Mouse (Mus musculus) granulocyte monocyte progenitor cell, adult 5-6 weeks (primary cell): ENCODE results near the gene Ppp2ca. TPM values are rescaled to one million over a fixed set of nuclear protein-coding genes. Genes with fewer than 3 reads are reported as not detected.
"Not testable (repeated sequence)": the region's sequence is repeated elsewhere in the genome, so short reads cannot be mapped to it uniquely, and the experiment has no call there.

Experiments used
- ATAC-seq: replicated peaks from 2 replicates; pipeline ENCODE4 v1.8.0; 2016; ENCODE audit warnings: mild to moderate bottlenecking, moderate TSS enrichment, inconsistent platforms; ENCODE audit not compliant: poor library complexity, severe bottlenecking
- total RNA-seq, 2 experiments: library from RNA; stranded (forward) in 1 of 2; stranded (reverse) in 1 of 2; fragments of 200-712, 200-1000 nt in 1 of 2; fragments of >200 nt in 1 of 2; fragmentation: Nextera tagmentation in 1 of 2; gene quantifications; 2 replicates each; pipeline ENCODE4 v1.2.3; 2014 to 2017

The Ppp2ca gene
- total RNA-seq, 2 experiments from 2014 or later, result 63.9 to 96.3 TPM

DNA sequence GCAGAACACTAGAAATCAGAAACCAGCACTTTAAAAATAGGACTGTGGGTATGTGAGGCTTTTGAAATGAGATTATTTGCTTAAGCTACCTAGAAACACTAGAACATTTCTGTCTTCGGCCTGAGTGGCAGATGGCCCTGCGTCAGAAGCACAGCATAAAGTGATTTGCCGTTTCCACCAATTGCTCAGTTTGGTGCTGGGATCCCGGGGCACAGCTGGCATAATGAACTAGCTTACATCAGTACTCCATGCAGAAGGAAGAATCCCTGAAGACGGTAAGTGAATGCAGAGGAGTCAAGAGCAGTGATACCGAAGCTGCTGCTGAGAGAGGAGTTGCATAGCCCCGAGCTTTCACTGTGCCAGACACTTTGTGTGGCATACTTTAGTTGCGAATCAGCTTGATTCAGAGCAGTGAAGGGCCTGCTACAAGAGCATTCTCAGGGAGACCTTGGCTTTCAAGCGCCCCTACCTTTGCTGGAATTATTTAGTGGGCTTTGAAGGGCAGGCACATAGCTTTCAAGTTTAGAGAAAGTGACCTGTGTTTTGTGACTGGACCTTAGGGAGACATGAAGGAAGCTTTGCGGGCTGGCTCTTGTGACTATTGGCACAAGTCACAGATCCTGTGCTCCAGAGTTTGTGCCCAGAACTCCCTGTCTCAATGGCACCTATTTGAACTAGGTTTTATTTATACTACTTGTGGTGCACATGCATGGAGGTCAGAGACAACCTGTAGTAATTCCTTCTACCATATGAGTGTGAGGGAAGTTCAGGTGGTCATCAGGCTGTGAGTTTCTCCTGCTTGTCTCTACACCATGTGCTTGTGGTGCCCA, 31.4 kb downstream of the Ppp2ca start:
- no peak for ATAC-seq

- peak; percentile 51 for ATAC-seq
Measured at GRCm38 (mm10) chr11:52130451-52131068, 32.1 kb downstream of the Ppp2ca start.

- ATAC-seq, result peak; percentile 78
Measured at GRCm38 (mm10) chr11:52143675-52144074, 45.2 kb downstream of the Ppp2ca start.

DNA sequence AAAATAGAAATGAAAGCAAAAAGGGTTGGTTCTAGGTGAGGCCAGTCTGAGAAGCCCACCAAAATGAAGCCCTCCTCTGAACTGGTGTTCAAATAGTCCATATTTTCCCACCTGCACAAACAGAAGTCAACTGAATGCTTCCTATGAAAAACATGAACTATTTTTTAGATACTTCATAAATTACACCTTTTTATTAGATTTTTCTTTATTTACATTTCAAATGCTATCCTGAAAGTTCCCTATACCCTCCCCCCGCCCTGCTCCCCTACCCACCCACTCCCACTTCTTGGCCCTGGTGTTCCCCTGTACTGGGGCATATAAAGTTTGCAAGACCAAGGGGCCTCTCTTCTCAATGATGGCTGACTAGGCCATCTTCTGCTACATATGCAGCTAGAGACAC, 46.9 kb downstream of the Ppp2ca start, which contains the start of gene Olfr1373:
Gene Olfr1373, minus strand, starts transcription at position 101 of the 400 bp plus-strand sequence.
- not testable (repeated sequence) for ATAC-seq

- ATAC-seq, result peak; percentile 63
Measured at GRCm38 (mm10) chr11:52163926-52164325, 65.4 kb downstream of the Ppp2ca start.

DNA sequence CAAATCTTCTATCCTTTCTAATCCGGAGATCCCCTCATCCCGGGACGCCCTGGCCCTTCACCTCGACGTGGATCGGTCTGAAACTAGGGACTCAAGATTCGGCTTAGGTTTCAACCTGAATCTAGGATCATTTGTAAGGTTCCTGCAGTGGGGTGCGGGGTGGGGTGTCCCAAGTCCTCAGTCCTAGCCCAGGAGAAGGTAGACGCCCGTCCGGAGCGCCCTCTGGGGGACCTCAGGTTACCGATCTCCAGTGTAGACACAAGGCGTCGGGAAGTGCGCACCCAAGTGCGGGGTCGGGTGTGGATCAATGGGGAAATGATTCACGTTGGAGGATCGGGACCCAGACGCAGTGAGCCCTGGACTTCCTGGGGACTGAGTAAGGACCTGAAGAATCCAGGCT, 68.6 kb downstream of the Ppp2ca start:
- peak; percentile 40 for ATAC-seq

DNA sequence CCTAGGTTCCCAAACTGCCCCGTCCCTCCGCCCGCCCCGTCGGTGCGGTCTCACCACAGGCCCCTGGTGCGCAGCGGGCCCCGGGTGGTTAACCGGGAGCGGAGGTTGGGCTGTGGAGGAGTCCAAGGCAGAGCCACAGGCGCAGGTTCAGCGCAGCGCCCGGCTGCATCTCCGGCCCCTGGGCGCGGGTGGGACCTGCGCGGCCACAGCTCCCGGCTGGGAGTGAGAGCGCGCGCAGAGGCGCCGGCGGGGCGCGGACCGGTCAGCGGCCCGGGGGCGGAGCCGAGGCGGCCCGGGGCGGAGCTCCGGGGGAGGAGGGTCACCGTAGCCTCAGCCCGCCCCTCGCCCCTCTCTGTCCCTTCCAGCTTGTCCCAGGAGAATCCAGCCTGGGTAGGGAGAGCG, 69.4 kb downstream of the Ppp2ca start:
- peak; percentile 48 for ATAC-seq

DNA sequence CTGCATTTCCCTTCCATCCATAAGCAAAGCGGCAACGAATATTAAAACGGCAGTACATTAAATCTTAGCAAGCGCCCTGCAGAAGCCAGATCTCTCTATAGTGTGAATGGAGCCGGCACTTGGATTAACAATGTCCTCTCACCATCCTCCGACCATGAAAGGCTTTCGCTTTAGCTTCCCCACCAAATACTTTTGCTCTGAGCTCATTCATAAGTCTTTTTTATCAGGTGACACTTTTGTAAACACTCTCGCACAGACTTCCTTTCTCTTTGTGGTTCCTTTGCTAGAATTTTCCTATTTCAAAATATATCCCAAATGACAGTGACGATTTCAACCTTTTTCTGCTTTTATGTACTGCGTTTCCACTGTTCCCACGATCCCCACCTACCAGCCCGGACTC, 70.0 kb downstream of the Ppp2ca start:
- ATAC-seq, result no peak

Other genes with a start within 250 kb of the Ppp2ca start
- gene Jade2, start 241.0 kb upstream of the Ppp2ca start, total RNA-seq (2014; fragmentation: Nextera tagmentation), result 6.3 and 9.3 TPM in 2 replicates
- 6.6 and 8.5 TPM in 2 replicates for gene Jade2, start 241.0 kb upstream of the Ppp2ca start, total RNA-seq (2017)
- gene Cdkn2aipnl, start 131.0 kb upstream of the Ppp2ca start, total RNA-seq (2014; fragmentation: Nextera tagmentation), result 70.1 and 81.1 TPM in 2 replicates
- gene Cdkn2aipnl, start 131.0 kb upstream of the Ppp2ca start, total RNA-seq (2017), result 70.1 and 72.9 TPM in 2 replicates
- gene Ube2b, start 97.9 kb upstream of the Ppp2ca start, total RNA-seq (2014; fragmentation: Nextera tagmentation), result 72.9 and 101 TPM in 2 replicates
- gene Ube2b, start 97.9 kb upstream of the Ppp2ca start, total RNA-seq (2017), result 74.2 and 93.1 TPM in 2 replicates
- 2.5 and 5.2 TPM in 2 replicates for gene Cdkl3, start 94.5 kb upstream of the Ppp2ca start, total RNA-seq (2014; fragmentation: Nextera tagmentation)
- gene Cdkl3, start 94.5 kb upstream of the Ppp2ca start, total RNA-seq (2017), result 3.5 and 8.1 TPM in 2 replicates
- gene Olfr1373, start 46.8 kb downstream of the Ppp2ca start, total RNA-seq (2014; fragmentation: Nextera tagmentation), result not detected in 2 replicates
- not detected in 2 replicates for gene Olfr1373, start 46.8 kb downstream of the Ppp2ca start, total RNA-seq (2017)
- gene Olfr1371, start 115.3 kb downstream of the Ppp2ca start, total RNA-seq (2014; fragmentation: Nextera tagmentation), result not detected in 2 replicates
- not detected in 2 replicates for gene Olfr1371, start 115.3 kb downstream of the Ppp2ca start, total RNA-seq (2017)
- gene Skp1a, start 133.3 kb downstream of the Ppp2ca start, total RNA-seq (2014; fragmentation: Nextera tagmentation), result 180 and 196 TPM in 2 replicates
- gene Skp1a, start 133.3 kb downstream of the Ppp2ca start, total RNA-seq (2017), result 242 and 266 TPM in 2 replicates
- 1.4 TPM in 1 of 2 replicates, not detected in the other for gene Tcf7, start 184.3 kb downstream of the Ppp2ca start, total RNA-seq (2014; fragmentation: Nextera tagmentation)
- gene Tcf7, start 184.3 kb downstream of the Ppp2ca start, total RNA-seq (2017), result 0.30 and 0.82 TPM in 2 replicates